Mouse (Mus musculus): ENCODE measurements around the gene A030014E15Rik.
"Not testable (repeated sequence)": the region's sequence is repeated elsewhere in the genome, so short reads cannot be mapped to it uniquely, and the experiment has no call there.

A030014E15Rik gene

GRCm38 (mm10) chr1:82924650-82925049 lies at the start of gene A030014E15Rik:
Gene A030014E15Rik (plus strand): TSS chr1:82924917.
- no peak for DNase-seq (ENCODE audit: low spot score in 2 of 2)

DNA sequence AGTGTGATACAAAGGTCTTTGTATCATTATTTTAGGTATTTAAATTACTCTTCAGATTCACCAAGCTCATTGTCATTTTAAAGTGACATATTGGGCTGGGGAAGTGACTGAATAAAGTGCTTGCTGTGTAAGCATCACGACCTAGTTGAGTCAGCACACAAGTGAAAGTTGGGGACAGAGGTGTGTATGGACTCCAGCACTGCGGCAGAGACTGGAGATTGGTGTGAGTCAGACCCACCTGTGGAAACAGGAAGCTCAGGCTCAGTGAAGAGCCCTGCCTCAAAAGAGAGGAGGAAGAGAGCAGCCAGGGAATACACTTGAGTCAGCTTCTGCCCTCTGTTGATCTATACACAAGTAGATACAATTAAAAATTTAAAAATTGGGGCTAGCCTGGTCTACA lies 45.5 kb upstream of the A030014E15Rik start:
- DNase-seq (ENCODE audit: low spot score in 2 of 2): no peak

DNA sequence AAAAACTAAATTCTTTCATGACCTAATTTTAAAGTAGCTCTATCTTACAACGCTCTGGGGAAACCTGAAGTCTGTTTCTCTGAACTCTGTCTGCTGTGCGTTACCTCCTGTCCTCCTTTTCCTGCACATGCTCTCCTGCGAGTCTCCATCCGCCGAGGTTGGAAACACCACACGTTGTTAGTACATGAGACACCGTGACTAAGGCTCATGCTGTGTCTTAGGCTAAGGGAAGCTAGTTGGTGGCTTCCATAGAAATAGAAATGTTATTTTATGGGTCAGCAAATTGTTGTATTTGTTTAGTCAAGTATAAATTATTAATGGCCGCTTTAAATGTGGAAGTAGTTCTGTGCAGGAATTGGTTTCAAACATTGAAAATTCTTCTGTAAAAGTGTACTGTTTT lies 44.5 kb upstream of the A030014E15Rik start:
- DNase-seq (ENCODE audit: low spot score in 2 of 2): no peak

DNA sequence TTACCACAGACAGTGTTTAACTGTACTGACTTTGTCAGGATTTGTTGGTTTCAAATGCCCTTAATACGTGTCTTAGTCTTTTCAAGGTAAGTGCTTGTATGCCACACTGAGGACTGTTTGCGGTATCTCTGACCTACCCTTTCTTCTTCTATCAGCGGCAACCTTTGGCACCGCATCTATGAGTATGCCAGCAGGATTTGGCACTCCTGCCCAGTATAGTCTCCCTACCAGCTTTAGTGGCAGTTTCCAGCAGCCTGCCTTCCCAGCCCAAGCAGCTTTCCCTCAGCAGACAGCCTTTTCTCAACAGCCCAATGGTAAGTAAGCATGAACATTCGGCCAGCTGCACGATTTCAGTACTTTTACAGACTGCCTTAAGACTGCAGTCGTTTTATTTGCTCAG lies 31.4 kb upstream of the A030014E15Rik start:
- no peak for DNase-seq (ENCODE audit: low spot score in 2 of 2)

- no peak for DNase-seq (ENCODE audit: low spot score in 2 of 2)
These were observed 24.1 kb upstream of the A030014E15Rik start for GRCm38 (mm10) chr1:82900567-82900966.

- DNase-seq (ENCODE audit: low spot score in 2 of 2): no peak
These were observed 23.5 kb upstream of the A030014E15Rik start for GRCm38 (mm10) chr1:82901201-82901600.

DNA sequence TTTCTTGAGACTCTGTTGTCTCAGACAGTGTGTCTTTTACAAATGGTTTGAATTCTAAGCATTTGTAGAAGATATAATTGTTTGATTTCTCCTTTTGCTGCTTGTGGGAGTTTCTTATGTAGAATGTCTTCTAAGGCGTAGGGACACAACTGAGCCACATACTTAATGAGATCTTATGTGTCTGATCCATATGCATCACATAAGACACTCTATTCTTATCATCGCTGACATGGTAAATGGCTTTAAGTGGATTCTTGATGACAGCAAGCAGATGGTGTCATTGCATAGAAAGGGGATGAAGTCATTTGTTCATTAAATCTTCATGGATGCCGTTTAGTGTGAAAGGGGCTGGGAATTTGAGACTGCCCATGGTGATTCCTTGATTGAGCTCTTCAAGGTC lies 18.8 kb upstream of the A030014E15Rik start:
- DNase-seq (ENCODE audit: low spot score in 2 of 2): no peak

GRCm38 (mm10) chr1:82913025-82913424 lies 11.7 kb upstream of the A030014E15Rik start, which contains the start of gene A030005L19Rik:
Gene A030005L19Rik (plus strand): TSS chr1:82913325.
- no peak for DNase-seq (ENCODE audit: low spot score in 2 of 2)

DNA sequence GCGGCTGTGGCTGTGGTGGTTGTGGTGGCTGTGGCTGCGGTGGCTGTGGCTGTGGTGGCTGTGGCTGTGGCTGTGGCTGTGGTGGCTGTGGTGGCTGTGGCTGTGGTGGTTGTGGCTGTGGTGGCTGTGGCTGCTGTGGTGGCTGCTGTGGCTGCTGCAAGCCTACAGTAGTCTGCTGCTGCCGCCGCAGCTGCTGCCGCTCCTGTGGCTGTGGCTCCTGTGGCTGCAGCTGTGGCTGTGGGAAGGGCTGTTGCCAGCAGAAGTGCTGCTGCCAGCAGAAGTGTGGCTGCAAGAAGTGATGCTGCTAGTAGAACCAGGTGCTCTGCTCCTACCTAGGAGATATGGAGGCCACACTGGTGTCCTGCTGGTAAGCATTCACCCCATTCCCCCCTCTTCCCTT lies 11.3 kb upstream of the A030014E15Rik start:
- DNase-seq (ENCODE audit: low spot score in 2 of 2): not testable (repeated sequence)

DNA sequence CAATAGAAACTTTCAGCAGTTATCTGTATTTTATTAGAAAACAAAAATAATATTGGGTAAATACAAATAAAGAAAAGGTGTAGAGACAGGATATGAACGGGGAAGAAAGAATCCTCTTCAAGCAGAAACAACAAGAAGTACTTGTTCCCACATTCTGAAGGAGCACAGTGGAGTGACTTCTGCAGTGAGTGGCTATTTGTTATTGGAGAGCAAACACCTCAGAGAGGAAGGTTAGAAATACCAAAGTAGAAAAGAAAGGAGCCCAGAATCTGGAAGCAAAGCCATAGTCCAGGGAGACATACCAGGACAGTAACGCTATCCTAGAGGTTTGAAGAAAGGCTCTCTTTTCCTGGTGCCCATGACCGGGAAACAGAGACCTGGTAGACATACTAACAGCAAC lies 5.8 kb downstream of the A030014E15Rik start:
- DNase-seq (ENCODE audit: low spot score in 2 of 2): not testable (repeated sequence)

GRCm38 (mm10) chr1:82931326-82931725 lies 6.6 kb downstream of the A030014E15Rik start, which contains the start of gene Gm6217:
Gene Gm6217 (minus strand): TSS chr1:82931399.
- not testable (repeated sequence) for DNase-seq (ENCODE audit: low spot score in 2 of 2)

DNA sequence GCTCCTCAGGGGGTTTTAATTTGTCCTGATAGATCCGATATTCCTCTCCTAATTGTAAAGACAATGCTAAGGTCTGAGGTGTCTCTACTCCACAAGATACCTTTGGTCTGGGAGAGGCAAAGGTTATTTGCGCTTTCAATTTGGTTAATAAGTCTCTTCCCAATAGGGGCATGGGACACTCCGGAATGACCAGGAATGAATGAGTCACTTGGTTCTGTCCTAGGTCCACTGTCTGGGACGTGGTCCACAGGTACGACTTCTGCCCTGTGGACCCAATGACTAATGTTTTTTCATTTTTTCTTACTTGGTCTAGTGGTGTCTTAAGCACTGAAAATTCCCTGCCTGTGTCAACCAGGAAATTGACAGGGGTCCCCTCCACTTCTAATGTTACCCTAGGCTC lies 13.9 kb downstream of the A030014E15Rik start:
- no peak for DNase-seq (ENCODE audit: low spot score in 2 of 2)

DNA sequence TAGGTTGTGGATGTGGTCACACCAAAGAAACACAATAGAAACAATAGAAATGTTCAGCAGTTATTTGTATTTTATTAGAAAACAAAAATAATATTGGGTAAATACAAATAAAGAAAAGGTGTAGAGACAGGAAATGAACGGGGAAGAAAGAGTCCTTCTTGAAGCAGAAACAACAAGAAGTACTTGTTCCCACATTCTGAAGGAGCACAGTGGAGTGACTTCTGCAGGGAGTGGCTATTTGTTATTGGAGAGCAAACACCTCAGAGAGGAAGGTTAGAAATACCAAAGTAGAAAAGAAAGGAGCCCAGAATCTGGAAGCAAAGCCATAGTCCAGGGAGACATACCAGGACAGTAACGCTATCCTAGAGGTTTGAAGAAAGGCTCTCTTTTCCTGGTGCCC lies 17.8 kb downstream of the A030014E15Rik start:
- DNase-seq (ENCODE audit: low spot score in 2 of 2): not testable (repeated sequence)

DNA sequence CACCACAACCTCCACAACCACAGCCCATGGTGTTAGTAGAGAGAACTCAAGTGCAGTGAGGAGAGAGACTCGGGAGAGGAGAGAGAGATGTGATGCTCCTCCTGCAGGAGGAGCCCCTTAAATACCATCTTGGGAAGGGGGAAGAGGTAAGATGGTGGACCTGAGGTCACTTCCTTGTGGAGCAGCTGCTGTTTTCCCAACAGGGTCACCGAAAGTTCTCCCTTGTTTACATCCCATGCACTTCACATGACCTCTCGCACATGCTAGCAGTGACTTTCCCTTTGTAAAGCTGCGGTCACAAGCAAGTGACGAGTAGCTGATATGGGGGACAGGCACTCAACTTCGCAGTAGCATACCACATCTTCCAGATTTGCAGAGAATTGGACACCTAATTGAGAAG lies 18.6 kb downstream of the A030014E15Rik start, which contains the start of gene A030003K21Rik:
Gene A030003K21Rik, minus strand, starts transcription at position 94 of the 400 bp plus-strand sequence.
- not testable (repeated sequence) for DNase-seq (ENCODE audit: low spot score in 2 of 2)

GRCm38 (mm10) chr1:82946029-82946428 lies 21.3 kb downstream of the A030014E15Rik start:
- not testable (repeated sequence) for DNase-seq (ENCODE audit: low spot score in 2 of 2)

DNA sequence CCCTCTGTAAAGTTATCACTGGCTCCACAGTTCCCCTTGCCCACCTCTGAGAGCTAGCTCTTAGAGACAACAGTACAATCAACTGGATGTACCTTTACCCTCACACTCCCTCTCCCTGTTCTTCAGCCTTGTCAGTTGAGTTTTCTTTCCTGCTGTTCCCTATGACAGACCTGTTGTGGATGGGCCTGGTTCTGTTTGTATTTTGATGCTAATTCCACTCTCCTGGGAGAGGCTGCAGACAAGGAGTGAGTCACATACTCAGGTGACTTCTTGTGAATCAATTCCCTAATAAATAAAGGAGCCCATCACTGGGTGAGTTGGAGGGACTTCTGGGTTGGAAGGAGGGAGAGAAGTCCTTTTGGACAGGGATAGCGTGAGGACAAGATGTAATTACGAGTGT lies 23.9 kb downstream of the A030014E15Rik start:
- no peak for DNase-seq (ENCODE audit: low spot score in 2 of 2)

- not testable (repeated sequence) for DNase-seq (ENCODE audit: low spot score in 2 of 2)
These were observed 31.2 kb downstream of the A030014E15Rik start, which contains the start of gene Gm7544 for GRCm38 (mm10) chr1:82955913-82956312. Gene Gm7544 (minus strand): TSS chr1:82956013.

- DNase-seq (ENCODE audit: low spot score in 2 of 2): no peak
These were observed 35.2 kb downstream of the A030014E15Rik start, which contains the start of gene Gm47955 for GRCm38 (mm10) chr1:82959870-82960385. Gene Gm47955 (plus strand): TSS chr1:82960286.

GRCm38 (mm10) chr1:82966413-82966812 lies 41.7 kb downstream of the A030014E15Rik start:
- no peak for DNase-seq (ENCODE audit: low spot score in 2 of 2)

GRCm38 (mm10) chr1:82972046-82972445 lies 47.3 kb downstream of the A030014E15Rik start:
- no peak for DNase-seq (ENCODE audit: low spot score in 2 of 2)

- DNase-seq (ENCODE audit: low spot score in 2 of 2): no peak
These were observed 48.5 kb downstream of the A030014E15Rik start for GRCm38 (mm10) chr1:82973244-82973643.

DNA sequence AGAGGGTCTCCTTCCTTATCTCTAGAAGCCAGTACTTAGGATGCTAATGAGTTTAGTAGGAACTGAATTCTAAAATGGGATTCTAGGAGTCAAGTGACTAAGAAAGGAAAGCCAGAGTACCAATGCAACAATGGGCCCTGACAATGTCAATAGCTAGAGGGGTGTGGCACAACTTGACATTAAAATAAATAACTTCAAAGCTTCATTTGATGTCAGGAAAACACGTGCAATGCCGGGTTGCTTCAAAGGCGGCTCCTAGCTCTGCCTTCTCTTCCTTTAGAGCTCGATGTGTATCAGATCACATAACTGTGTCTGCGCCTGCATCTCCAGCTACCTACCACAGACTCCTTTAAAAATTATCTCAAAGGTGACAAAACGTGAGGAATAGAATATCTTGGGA lies 49.2 kb downstream of the A030014E15Rik start:
- no peak for DNase-seq (ENCODE audit: low spot score in 2 of 2)

DNA sequence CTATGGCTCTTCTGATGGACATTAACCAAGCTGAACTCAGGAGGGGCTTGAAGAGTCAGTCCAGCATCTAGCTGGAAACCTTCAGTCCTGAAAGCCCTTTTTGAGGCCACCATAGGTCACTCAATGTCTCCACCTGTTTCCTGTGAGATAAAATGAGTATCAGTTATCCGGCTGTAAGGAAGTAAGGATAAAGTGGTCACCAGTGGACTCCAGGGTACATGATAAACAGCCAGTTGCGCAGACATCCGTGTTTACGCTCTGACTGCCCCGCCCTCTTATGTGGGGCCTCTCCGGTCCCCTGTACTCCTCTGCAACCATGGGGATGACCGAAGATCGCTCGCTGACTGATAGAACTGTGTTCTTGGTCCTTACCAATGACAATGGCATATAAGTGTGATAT lies 49.6 kb downstream of the A030014E15Rik start:
- no peak for DNase-seq (ENCODE audit: low spot score in 2 of 2)
